Mouse (Mus musculus): ENCODE results near the gene Hist1h2be. TPM values are rescaled to one million over a fixed set of nuclear protein-coding genes. Genes with fewer than 3 reads are reported as not detected.
"Not testable (repeated sequence)": the region's sequence is repeated elsewhere in the genome, so short reads cannot be mapped to it uniquely, and the experiment has no call there.

Gene Hist1h2be
- polyA plus RNA-seq, 1 experiment from 2014 or later, result 0.49 TPM

- Histone ChIP-seq H3K27me3 (ENCODE audit: insufficient read depth, low read length) (no peaks in the 10 kb centered on the region), H3K4me2 (ENCODE audit: low read depth, low read length) (peak overlapping the region; percentile 90), H3K9me3 (ENCODE audit: low read length) (no peaks in the 10 kb centered on the region), H3K4me3 (ENCODE audit: low read depth, low read length) (peak overlapping the region; percentile 64), H3K4me1 (ENCODE audit: insufficient read depth) (peaks cover 15% of the 10 kb centered on the region), H3K36me3 (replicated peaks; ENCODE audit: insufficient read depth, low read length) (no peaks in the 10 kb centered on the region), H3K9ac (replicated peaks) (peak overlapping the region; percentile 83), H3K27ac (ENCODE audit: low read depth) (peak overlapping the region; percentile 97)
- DNase-seq, result no peak
- WGBS (ENCODE audit: insufficient replicate concordance), result 18% methylated on average over 9 of the region's 9 CpGs
- TF ChIP-seq EP300 (IDR thresholded peaks at IDR 0.05; ENCODE audit: low read depth) (no peak), CTCF (IDR thresholded peaks at IDR 0.05; ENCODE audit: low read depth) (no peak)
- no peak for ATAC-seq
Measured at GRCm38 (mm10) chr13:23554393-23554792, 66.5 kb downstream of the Hist1h2be start.

DNA sequence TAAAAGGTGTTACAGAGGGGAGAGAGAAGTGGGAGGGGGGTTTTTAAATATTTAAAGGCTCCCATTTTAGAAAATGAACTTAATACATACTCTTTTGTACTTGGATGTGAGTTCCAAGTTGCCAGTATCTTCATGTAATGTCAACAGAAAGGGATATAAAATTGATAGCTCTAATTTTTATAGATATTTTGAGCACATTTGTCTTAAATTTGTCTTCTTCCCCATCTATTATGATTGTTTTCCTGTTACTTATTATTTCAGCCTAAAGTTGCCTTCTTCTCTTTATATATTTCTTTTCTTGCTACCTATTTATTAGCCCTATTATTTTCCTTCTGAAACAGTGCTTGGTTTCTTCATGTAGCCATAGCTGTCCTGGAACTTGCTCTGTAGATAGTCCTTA, 68.0 kb downstream of the Hist1h2be start, which contains the start of gene Hist1h1d:
Hist1h1d (plus strand) TSS at position 301 of the 400 bp plus-strand sequence.
- peak within 1 kb of the TSS; percentile 64; the same call in 1 of the 2 replicates for H3K9ac ChIP-seq (replicated peaks)
- H3K9me3 ChIP-seq (ENCODE audit: low read length), result no peaks in the 10 kb centered on the region
- H3K36me3 ChIP-seq (replicated peaks; ENCODE audit: insufficient read depth, low read length), result no peaks in the 10 kb centered on the region
- H3K4me1 ChIP-seq (ENCODE audit: insufficient read depth), result peaks cover 15% of the 10 kb centered on the region
- H3K4me2 ChIP-seq (ENCODE audit: low read depth, low read length), result peak within 1 kb of the TSS; percentile 90
- peak within 1 kb of the TSS; percentile 97 for H3K27ac ChIP-seq (ENCODE audit: low read depth)
- H3K27me3 ChIP-seq (ENCODE audit: insufficient read depth, low read length), result no peaks in the 10 kb centered on the region
- ATAC-seq, result no peak
- no peak for DNase-seq
- TF ChIP-seq CTCF (IDR thresholded peaks at IDR 0.05; ENCODE audit: low read depth) (no peak), EP300 (IDR thresholded peaks at IDR 0.05; ENCODE audit: low read depth) (no peak)
- peak within 1 kb of the TSS; percentile 48; the same call in 1 of the 2 replicates for H3K4me3 ChIP-seq (ENCODE audit: low read depth, low read length)

DNA sequence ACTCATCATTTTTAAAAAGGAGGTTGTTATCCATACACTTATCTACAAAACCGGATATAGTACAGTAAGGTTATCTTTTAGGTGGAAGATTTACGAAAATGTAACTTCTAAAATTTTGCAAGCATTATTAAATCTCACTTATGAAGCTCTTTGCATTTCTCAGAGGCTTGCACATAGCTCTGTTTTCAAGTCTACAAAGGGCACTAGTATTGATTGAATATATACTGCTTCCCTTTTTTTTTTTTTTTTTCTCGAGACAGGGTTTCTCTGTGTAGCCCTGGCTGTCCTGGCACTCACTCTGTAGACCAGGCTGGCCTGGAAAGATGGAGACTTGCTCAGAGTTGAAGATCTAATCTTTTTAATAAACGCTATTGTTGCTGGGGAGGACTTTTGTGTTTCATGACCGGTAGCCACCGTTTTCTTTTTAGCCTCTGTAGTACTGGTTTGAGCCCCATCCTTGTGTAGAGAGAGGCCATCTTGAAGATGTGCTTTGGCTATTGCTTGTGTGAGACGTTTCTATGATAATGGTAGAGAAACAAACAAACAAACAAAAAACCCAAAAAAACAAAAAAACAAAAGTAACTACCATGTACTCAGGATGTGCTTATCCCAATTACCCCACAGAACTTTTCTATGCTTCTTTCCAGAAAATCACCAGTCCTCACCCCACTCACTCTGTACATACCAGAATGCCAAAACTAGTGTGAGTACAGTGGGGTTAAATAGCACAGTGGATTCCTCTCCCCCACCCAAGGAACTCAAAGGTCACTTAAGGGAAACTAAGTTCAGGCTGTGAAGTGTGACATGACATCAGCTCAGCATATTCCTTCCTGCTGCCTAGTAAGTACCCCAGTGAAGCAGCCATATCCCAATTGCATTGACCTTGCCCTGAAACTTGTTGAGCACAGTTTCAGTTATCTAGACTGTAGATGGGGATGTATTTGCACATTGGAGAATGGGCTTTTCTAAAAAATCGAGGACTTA, 68.7 kb downstream of the Hist1h2be start:
- Histone ChIP-seq H3K27me3 (ENCODE audit: insufficient read depth, low read length) (no peaks in the 10 kb centered on the region), H3K9me3 (ENCODE audit: low read length) (no peaks in the 10 kb centered on the region), H3K4me2 (ENCODE audit: low read depth, low read length) (peak overlapping the region; percentile 64), H3K4me1 (ENCODE audit: insufficient read depth) (peaks cover 15% of the 10 kb centered on the region), H3K9ac (replicated peaks) (peak overlapping the region; percentile 64), H3K36me3 (replicated peaks; ENCODE audit: insufficient read depth, low read length) (no peaks in the 10 kb centered on the region), H3K27ac (ENCODE audit: low read depth) (peak overlapping the region; percentile 93), H3K4me3 (ENCODE audit: low read depth, low read length) (peak overlapping the region; percentile 48)
- DNase-seq, result no peak
- ATAC-seq, result no peak
- WGBS (ENCODE audit: insufficient replicate concordance), result 42% methylated on average over 8 of the region's 8 CpGs
- TF ChIP-seq CTCF (IDR thresholded peaks at IDR 0.05; ENCODE audit: low read depth) (no peak), EP300 (IDR thresholded peaks at IDR 0.05; ENCODE audit: low read depth) (no peak)

DNA sequence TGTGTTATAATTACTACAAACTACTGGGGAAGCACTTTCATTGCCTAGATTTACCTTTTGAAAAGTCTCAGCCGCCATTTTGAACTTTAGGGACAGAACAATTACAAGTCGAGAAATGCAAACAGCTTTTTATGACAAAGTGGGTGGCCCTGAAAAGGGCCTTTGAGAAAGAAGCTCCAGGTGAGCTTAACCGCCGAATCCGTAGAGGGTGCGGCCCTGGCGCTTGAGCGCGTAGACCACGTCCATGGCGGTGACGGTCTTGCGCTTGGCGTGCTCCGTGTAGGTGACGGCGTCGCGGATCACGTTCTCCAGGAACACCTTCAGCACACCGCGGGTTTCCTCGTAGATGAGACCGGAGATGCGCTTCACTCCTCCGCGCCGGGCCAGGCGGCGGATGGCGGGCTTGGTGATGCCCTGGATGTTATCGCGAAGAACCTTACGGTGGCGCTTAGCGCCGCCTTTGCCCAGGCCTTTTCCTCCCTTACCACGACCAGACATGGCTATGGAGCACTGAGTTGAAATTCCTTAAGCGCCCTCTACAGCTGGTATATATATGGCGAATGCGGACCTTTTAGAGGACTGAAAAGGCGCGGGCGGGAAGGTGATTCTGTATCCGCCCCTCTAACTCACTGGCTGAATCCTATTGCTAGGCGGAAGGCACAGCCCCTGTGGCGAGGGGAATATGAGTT, 69.6 kb downstream of the Hist1h2be start, which contains the start of gene Hist1h4f:
Hist1h4f (minus strand) TSS at position 503 of the 689 bp plus-strand sequence.
- Histone ChIP-seq H3K4me3 (ENCODE audit: low read depth, low read length) (peak within 1 kb of the TSS; percentile 48), H3K4me1 (ENCODE audit: insufficient read depth) (peaks cover 13% of the 10 kb centered on the region), H3K9ac (replicated peaks) (peak within 1 kb of the TSS; percentile 64), H3K27ac (ENCODE audit: low read depth) (peak within 1 kb of the TSS; percentile 93), H3K4me2 (ENCODE audit: low read depth, low read length) (peak within 1 kb of the TSS; percentile 64)
- peak; percentile 95 for TF ChIP-seq EP300 (IDR thresholded peaks at IDR 0.05; ENCODE audit: low read depth)
- TF ChIP-seq CTCF (IDR thresholded peaks at IDR 0.05; ENCODE audit: low read depth), result peak; percentile 66
- H3K36me3 ChIP-seq (replicated peaks; ENCODE audit: insufficient read depth, low read length); H3K9me3 ChIP-seq (ENCODE audit: low read length); H3K27me3 ChIP-seq (ENCODE audit: insufficient read depth, low read length): not testable (repeated sequence)
- peak; percentile 93 for DNase-seq
- WGBS (ENCODE audit: insufficient replicate concordance), result under 1% methylated on average over 45 of the region's 47 CpGs
- ATAC-seq, result peak; percentile 61

DNA sequence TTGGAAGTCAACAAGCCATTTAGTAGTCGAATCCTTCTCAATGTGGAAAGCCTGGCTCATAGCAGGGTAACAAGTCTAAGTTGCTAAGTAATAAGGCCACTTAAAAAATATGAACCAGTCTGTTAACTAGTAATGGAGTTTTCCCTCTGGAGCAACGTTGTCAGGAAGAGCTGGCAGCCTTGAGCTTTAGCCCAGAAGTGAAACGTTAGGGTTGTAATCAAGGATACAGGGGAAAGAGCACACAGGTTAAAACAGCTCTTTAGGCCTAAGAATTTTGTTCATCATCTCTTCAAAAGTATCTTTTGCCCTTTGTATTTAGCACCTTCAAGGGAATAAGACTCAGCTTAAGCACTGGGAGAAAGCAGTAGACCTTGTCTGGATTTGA, 70.2 kb downstream of the Hist1h2be start:
- Histone ChIP-seq H3K4me1 (ENCODE audit: insufficient read depth) (peaks cover 13% of the 10 kb centered on the region), H3K9me3 (ENCODE audit: low read length) (no peaks in the 10 kb centered on the region), H3K36me3 (replicated peaks; ENCODE audit: insufficient read depth, low read length) (no peaks in the 10 kb centered on the region), H3K4me3 (ENCODE audit: low read depth, low read length) (peak overlapping the region; percentile 48), H3K27ac (ENCODE audit: low read depth) (peak overlapping the region; percentile 93), H3K4me2 (ENCODE audit: low read depth, low read length) (peak overlapping the region; percentile 64), H3K9ac (replicated peaks) (peak overlapping the region; percentile 64), H3K27me3 (ENCODE audit: insufficient read depth, low read length) (no peaks in the 10 kb centered on the region)
- ATAC-seq (no peak), DNase-seq (peak; percentile 21)
- 6% methylated on average over 3 of the region's 3 CpGs for WGBS (ENCODE audit: insufficient replicate concordance)
- TF ChIP-seq CTCF (IDR thresholded peaks at IDR 0.05; ENCODE audit: low read depth) (no peak), EP300 (IDR thresholded peaks at IDR 0.05; ENCODE audit: low read depth) (no peak)

GRCm38 (mm10) chr13:23546694-23547093, 74.2 kb downstream of the Hist1h2be start:
- TF ChIP-seq CTCF (IDR thresholded peaks at IDR 0.05; ENCODE audit: low read depth), result no peak
- no peak for TF ChIP-seq EP300 (IDR thresholded peaks at IDR 0.05; ENCODE audit: low read depth)
- H3K4me3 ChIP-seq (ENCODE audit: low read depth, low read length), result no peak overlapping the region
- DNase-seq, result no peak
- ATAC-seq, result no peak
- H3K36me3 ChIP-seq (replicated peaks; ENCODE audit: insufficient read depth, low read length), result no peaks in the 10 kb centered on the region
- 74% methylated on average over 5 of the region's 5 CpGs for WGBS (ENCODE audit: insufficient replicate concordance)
- no peak overlapping the region for H3K27ac ChIP-seq (ENCODE audit: low read depth)
- H3K9ac ChIP-seq (replicated peaks), result no peak overlapping the region
- H3K4me2 ChIP-seq (ENCODE audit: low read depth, low read length), result 0 out of 2 replicates have a peak overlapping the region, but pooled peaks have one; percentile 56
- H3K4me1 ChIP-seq (ENCODE audit: insufficient read depth), result peaks cover 8% of the 10 kb centered on the region
- H3K9me3 ChIP-seq (ENCODE audit: low read length), result no peaks in the 10 kb centered on the region
- H3K27me3 ChIP-seq (ENCODE audit: insufficient read depth, low read length), result no peaks in the 10 kb centered on the region

DNA sequence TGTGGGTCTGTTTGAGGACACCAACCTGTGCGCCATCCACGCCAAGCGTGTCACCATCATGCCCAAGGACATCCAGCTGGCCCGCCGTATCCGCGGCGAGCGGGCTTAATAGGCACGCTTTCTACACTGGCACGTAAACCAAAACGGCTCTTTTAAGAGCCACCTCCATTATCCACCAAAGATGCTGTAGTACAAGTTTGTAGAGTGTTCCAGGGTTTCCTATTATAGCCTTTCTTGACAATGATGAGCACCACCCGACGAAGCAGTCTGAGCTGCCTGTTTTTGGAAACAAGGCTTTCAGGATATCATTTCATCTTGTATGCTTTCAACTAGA, 76.2 kb downstream of the Hist1h2be start:
- peak overlapping the region; percentile 77; the same call in 1 of the 2 replicates for H3K4me2 ChIP-seq (ENCODE audit: low read depth, low read length)
- H3K4me3 ChIP-seq (ENCODE audit: low read depth, low read length), result peak overlapping the region; percentile 49
- ATAC-seq; H3K27me3 ChIP-seq (ENCODE audit: insufficient read depth, low read length); H3K9me3 ChIP-seq (ENCODE audit: low read length); H3K4me1 ChIP-seq (ENCODE audit: insufficient read depth); DNase-seq; H3K36me3 ChIP-seq (replicated peaks; ENCODE audit: insufficient read depth, low read length): not testable (repeated sequence)
- WGBS (ENCODE audit: insufficient replicate concordance), result 0% methylated on average over 11 of the region's 14 CpGs
- peak overlapping the region; percentile 93 for H3K27ac ChIP-seq (ENCODE audit: low read depth)
- peak overlapping the region; percentile 81 for H3K9ac ChIP-seq (replicated peaks)

All from liver, postnatal 0 days (tissue).